Mouse (Mus musculus) E14TG2a.4 (cell line): ENCODE measurements around the gene Ripply3.

ENCODE experiments used
- H3K27me3 ChIP-seq: 2 replicates; pipeline ENCODE4 v1.6.1; 2014; ENCODE audit warnings: low read length, control low read depth; ENCODE audit not compliant: insufficient read depth
- H3K36me3 ChIP-seq: 2 replicates; pipeline ENCODE4 v1.6.1; 2014; ENCODE audit warnings: low read length, control low read depth; ENCODE audit not compliant: insufficient read depth
- H3K4me1 ChIP-seq: replicated peaks from 2 replicates; pipeline ENCODE4 v1.6.1; 2014; ENCODE audit warnings: low read depth, low read length, control low read depth
- H3K4me3 ChIP-seq: replicated peaks from 2 replicates; pipeline ENCODE4 v1.5.1; 2014; ENCODE audit warnings: mild to moderate bottlenecking, low read length
- H3K9me3 ChIP-seq: 2 replicates; pipeline ENCODE4 v1.6.1; 2014; ENCODE audit warnings: low read length, control low read depth
- CTCF ChIP-seq: conservative IDR thresholded peaks from 2 replicates; pipeline ENCODE4 v1.5.1; 2014; ENCODE audit warnings: low read length
- NANOG ChIP-seq: IDR thresholded peaks from 2 replicates; pipeline ENCODE4 v1.6.1; 2014; ENCODE audit warnings: borderline replicate concordance, low read length, mixed read lengths
- POU5F1 ChIP-seq: IDR thresholded peaks from 2 replicates; pipeline ENCODE4 v1.6.1; 2014; ENCODE audit warnings: low read length, borderline replicate concordance

Ripply3 gene

DNA sequence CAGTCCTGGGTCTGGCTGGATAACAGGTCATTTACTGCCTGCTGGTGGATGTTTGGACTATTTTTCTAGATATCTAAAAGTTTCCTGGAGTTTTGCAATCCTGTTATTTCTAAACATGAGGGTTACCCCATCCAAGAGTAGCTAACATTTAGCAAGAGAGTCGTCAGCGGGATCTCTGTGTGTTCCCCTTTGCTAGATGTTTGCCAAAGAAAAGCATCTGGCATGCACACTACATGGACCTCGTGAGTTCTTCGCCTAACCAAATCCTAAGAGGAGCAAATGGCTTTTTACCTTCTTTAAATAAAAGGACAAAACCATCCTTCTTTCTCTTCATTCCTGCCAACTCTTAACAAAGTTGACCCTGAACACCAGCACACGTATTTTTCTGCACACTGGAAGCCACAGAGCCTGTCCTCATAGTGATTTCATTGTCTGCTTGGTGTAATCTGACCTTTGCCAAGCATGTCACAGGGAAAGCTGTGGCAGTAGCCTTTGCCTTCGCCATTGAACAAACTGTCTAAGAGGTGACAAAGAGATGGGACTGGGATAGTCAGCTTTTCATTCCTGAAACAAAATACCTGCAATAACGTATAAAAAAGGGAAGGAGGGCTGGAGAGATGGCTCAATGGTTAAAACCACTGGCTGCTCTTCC is 19.0 kb downstream of the Ripply3 start:
- Histone ChIP-seq H3K36me3 (no peaks in the 10 kb centered on the region), H3K4me1 (no peaks in the 10 kb centered on the region), H3K9me3 (no peaks in the 10 kb centered on the region), H3K4me3 (no peak overlapping the region), H3K27me3 (0 out of 2 replicates have a peak, but pooled peaks cover 4% of the 10 kb centered on the region)
- TF ChIP-seq POU5F1 (no peak), NANOG (no peak), CTCF (no peak)

DNA sequence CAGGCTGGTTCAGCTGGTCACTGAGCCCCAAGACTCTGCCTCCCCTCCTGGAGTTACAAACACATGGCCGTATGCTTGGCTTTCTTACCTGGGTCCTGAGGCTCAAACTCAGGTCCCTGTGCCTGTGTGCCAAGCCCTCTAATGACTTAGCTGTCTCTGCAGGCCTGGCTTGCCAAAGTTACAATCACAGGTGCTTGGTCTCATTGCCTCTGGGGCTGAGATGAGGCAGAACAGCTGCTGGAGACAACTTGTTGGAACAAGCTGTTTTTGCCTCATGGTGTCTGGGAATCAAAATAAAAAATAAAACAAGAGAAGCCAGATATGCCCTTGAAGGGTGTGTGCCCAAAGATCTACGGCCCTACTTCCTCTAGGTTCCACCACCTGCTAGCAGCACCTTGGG is 20.6 kb downstream of the Ripply3 start:
- Histone ChIP-seq H3K4me1 (peaks cover 5% of the 10 kb centered on the region), H3K36me3 (no peaks in the 10 kb centered on the region), H3K4me3 (no peak overlapping the region), H3K9me3 (no peaks in the 10 kb centered on the region), H3K27me3 (0 out of 2 replicates have a peak, but pooled peaks cover 4% of the 10 kb centered on the region)
- no peak for TF ChIP-seq NANOG
- TF ChIP-seq POU5F1: no peak
- TF ChIP-seq CTCF: no peak

DNA sequence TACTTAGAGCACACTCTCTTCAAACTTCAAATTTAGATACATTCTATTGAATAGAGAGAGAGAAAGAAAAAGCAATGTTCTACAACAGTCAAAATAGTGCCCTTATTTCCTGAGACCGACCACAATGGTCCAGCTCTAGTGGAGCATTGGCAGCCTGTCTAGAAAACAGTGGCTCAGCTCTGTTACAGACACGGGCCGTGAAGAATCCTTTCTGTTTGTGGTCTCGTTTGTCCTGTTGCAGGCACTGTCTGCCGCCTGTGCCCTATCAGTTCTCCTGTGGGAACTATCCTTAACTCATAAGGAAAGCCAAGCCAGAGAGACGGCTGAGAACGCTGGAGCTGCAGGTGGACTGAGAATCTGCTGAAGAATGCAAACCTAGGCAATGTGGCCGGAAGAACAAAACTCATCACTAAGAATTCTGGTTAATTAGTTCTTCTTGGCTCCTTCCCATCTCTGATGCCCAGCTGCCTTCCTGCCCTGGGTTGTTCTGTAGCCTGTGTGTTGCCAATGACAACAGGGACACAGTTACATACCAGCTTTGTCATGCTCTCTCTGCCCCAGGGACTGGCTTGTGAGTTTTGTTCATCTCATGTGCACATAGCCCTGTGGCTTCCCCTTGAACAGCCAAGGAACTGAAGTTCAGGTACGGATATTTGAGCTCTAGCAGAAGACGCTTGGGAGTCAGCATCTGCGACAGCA is 21.5 kb downstream of the Ripply3 start:
- H3K36me3 ChIP-seq: no peaks in the 10 kb centered on the region
- H3K4me1 ChIP-seq: peaks cover 6% of the 10 kb centered on the region
- TF ChIP-seq CTCF (no peak), POU5F1 (no peak), NANOG (no peak)
- H3K4me3 ChIP-seq: no peak overlapping the region
- H3K27me3 ChIP-seq: 0 out of 2 replicates have a peak, but pooled peaks cover 4% of the 10 kb centered on the region
- no peaks in the 10 kb centered on the region for H3K9me3 ChIP-seq

DNA sequence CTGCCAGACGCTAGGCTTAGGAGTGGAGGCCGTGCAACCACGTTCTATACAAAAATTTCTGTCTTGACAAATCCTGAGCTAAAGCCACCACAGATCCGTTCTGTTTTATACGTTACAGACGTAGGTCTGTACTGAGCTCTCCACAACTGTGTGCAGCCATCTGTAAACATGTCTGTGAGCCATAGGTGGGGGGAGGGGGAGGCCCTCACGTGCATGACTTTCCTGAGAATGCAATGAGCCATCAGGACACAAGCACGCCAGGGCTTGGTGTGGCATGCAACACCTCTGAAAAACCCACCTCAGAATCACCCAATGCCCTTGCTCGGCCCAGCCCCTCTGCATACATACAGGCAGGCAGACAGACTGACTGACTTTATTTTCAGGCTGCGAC is 22.1 kb downstream of the Ripply3 start:
- H3K36me3 ChIP-seq: no peaks in the 10 kb centered on the region
- H3K9me3 ChIP-seq: no peaks in the 10 kb centered on the region
- no peak overlapping the region for H3K4me3 ChIP-seq
- 0 out of 2 replicates have a peak, but pooled peaks cover 4% of the 10 kb centered on the region for H3K27me3 ChIP-seq
- no peak for TF ChIP-seq NANOG
- TF ChIP-seq POU5F1: no peak
- TF ChIP-seq CTCF: no peak
- peaks cover 6% of the 10 kb centered on the region for H3K4me1 ChIP-seq

DNA sequence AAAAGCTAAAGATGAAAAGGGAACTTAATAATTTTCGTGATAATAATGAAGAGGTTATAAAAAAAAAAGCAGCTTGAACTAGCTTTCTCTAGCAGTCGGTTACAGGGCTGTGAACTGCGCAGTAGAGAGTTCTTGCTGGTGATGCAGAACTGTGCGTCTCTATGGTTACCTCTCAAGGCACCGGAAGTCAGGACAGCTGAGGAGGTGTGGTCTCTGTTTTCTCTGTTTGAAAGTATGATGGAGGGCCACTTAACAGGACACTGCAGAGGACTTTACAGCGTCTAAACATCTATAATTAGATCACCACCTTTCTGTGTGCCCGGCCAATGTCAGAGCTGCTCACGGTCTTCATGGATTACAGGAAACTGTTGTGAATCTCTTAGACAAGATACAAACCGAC is 26.2 kb downstream of the Ripply3 start:
- Histone ChIP-seq H3K4me3 (no peak overlapping the region), H3K27me3 (no peaks in the 10 kb centered on the region), H3K4me1 (peaks cover 6% of the 10 kb centered on the region), H3K9me3 (no peaks in the 10 kb centered on the region), H3K36me3 (no peaks in the 10 kb centered on the region)
- no peak for TF ChIP-seq NANOG
- no peak for TF ChIP-seq CTCF
- no peak for TF ChIP-seq POU5F1

DNA sequence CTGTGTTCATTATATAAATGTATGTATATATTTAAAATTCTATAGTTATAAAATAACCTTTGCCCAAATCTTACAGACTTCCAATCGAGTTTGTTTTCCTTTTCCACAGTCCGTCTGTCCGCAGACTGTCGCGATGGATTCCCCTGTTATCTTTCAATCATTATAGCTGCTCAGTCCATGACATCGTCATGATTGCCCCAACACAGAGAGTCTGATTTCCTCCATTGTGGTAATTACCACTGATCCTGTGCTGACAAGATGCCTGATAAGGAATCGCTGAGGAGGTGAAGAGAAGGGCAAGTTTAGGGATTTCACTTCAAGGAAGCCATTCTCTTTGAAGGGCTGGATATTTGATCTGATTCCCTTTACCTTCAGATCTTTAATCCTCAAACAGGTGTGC is 27.8 kb downstream of the Ripply3 start:
- H3K36me3 ChIP-seq: no peaks in the 10 kb centered on the region
- peaks cover 6% of the 10 kb centered on the region for H3K4me1 ChIP-seq
- no peaks in the 10 kb centered on the region for H3K27me3 ChIP-seq
- no peaks in the 10 kb centered on the region for H3K9me3 ChIP-seq
- no peak for TF ChIP-seq POU5F1
- H3K4me3 ChIP-seq: no peak overlapping the region

DNA sequence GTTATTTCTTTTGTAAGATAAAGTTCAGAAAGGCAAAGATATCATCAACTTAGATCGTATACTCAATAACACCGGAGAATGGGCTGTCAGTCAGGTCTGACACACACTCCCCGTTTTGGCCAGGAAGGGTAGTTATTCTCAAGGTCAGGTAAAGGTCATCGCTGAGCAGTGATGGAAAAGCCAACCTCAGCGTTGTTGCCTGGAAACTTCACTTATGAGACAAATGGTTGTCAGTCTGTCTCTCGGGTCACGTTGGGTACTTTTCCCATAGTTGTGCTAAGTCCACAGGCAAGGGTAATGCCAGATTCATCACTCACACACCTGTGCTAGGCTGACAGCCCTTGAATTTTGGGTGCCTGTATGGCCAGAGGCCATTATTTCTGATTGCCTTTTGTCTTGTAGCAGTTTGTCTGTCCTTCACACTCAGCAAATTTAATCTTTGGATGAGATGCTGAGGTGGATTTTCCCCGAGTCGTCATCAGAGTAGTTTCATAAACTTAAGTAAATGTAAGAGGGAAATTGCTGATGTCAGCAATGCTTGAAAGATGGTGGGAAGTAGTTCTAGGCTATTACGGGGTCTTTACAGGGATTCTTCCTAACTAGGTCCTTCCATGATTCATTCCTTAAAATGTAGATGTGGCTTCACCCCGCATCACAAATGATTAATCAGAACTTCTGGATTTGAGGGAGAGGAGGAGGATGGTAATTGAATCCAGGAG is 28.7 kb downstream of the Ripply3 start:
- no peak for TF ChIP-seq NANOG
- TF ChIP-seq CTCF: no peak
- Histone ChIP-seq H3K9me3 (no peaks in the 10 kb centered on the region), H3K4me1 (peaks cover 6% of the 10 kb centered on the region), H3K36me3 (no peaks in the 10 kb centered on the region), H3K27me3 (no peaks in the 10 kb centered on the region), H3K4me3 (no peak overlapping the region)

DNA sequence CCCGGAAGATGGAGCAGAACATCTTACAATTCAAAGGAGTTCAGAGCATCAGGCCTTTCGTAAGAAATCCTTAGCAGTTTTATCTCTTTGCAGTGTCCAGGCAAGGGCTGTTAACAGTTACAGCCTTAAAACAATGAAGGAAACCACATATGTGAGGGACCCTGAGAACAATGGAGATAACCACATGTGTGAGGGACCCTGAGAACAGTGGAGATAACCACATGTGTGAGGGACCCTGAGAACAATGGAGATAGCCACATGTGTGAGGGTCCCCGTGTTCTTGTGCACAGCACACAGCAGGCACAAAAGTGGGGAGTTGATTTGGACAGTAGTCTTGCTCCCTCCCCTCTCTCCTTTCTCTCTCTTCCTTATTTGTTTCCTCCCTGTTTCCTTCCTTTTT is 29.9 kb downstream of the Ripply3 start:
- H3K9me3 ChIP-seq: no peaks in the 10 kb centered on the region
- H3K4me1 ChIP-seq: peaks cover 6% of the 10 kb centered on the region
- no peaks in the 10 kb centered on the region for H3K36me3 ChIP-seq
- H3K4me3 ChIP-seq: no peak overlapping the region
- no peak for TF ChIP-seq NANOG
- TF ChIP-seq CTCF: no peak
- TF ChIP-seq POU5F1: no peak
- no peaks in the 10 kb centered on the region for H3K27me3 ChIP-seq
